In the genomic region with DNA sequence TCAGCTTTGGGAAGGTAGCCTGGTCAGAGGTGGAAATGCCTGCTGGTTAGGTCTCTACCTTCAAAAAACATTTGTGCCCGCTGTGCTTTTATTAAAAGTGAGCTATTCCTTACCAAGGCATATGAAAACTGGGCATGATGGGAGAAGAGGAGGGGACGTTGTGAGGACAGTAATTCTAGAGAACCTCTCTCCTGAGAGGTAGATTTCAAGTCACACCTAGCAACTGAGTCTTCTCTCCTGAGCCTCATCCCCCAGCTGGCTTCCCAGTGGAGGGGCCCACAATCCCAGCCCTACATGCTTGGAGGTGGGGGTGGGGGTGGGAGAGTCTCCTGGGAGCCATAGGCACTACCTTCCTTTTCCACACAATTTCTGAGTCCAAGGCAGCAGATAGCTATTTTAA, we compare ENCODE assay signal across 16 mouse cellular contexts. TPM values are rescaled to one million over a fixed set of nuclear protein-coding genes. Genes with fewer than 3 reads are reported as not detected.
"Had no signal": no experiment of that assay in that cellular context is flagged by ENCODE, and none has a peak within 500 bp of the region (broad histone marks: within the 10 kb centered on the region; RNA-seq: fewer than 3 reads in every experiment).

No protein-coding gene starts in this region.

- H3K9me3 ChIP-seq: neural tube, embryonic 12.5 days; neural tube, embryonic 13.5 days; neural tube, embryonic 15.5 days; stomach, embryonic 15.5 days had no signal

- H3K36me3 ChIP-seq: neural tube, embryonic 12.5 days; neural tube, embryonic 13.5 days; neural tube, embryonic 15.5 days; stomach, embryonic 15.5 days had no signal

- H3K4me2 ChIP-seq: neural tube, embryonic 15.5 days had no signal

- H3K27ac ChIP-seq: neural tube, embryonic 12.5 days; neural tube, embryonic 13.5 days; neural tube, embryonic 15.5 days had no signal

- H3K9ac ChIP-seq: neural tube, embryonic 12.5 days; neural tube, embryonic 13.5 days; neural tube, embryonic 15.5 days; stomach, embryonic 15.5 days had no signal

- DNase-seq: right cerebral cortex, adult 18-20 months; right cerebral cortex, postnatal 14 days; right cerebral cortex, postnatal 25 days; right cerebral cortex, postnatal 4 days; spleen, adult 18-20 months; thymus, adult 18-20 months; thymus, adult 2 months; thymus, postnatal 14 days; thymus, postnatal 25 days; thymus, postnatal 36 days; thymus, postnatal 4 days had no signal

- H3K4me3 ChIP-seq: neural tube, embryonic 12.5 days; neural tube, embryonic 15.5 days had no signal

RNA-seq across cellular contexts. Expression of a gene that starts 1.0 kb away (rescaled TPM):
- total RNA-seq: neutrophil, adult 5-6 weeks had no signal
